9 mouse cellular contexts compared by ENCODE assay signal in the genomic region with DNA sequence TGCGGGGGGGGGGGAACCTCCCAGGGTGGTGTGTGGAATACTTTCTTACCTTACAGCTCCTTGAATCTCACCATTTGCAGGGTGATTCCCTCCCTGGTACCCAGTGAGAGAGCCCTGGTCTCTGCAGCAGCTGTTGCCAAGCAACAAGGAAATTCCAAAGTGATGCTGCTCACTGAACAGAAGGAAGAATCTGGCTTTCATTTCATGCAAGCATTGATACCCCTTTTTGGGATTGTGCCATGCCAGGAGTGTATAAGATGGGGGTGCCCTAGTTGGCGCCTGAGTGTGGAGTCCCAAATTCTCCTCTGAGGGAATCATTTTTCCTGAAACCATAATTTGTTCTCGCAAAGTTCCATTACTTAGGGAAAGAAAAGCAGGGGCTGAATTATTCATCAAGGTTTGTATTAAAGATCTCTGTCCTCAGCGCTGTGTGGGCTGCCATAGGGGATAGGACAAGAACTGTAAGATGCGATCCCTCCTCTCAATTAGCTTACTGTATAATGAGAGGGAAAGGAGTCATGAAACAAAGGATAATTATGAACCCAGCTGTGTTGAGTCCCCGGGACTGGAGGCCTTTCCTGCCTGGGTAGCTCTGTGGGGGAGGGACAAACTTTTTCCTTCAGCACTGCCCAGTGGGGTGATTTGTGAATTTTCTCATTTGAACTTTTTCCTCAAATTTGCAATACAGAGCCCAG.
DNase-seq lines count a peak whose midpoint lies in the region; ATAC-seq lines count a peak whose summit lies in the region.
"Had no signal": no experiment of that assay in that cellular context is flagged by ENCODE, and none has a peak within 500 bp of the region (broad histone marks: within the 10 kb centered on the region; RNA-seq: fewer than 3 reads in every experiment).

No protein-coding gene starts in this region.

- peaks cover 30% of the 10 kb centered on the region for H3K4me1 ChIP-seq in neural tube, embryonic 13.5 days (replicated peaks)
- peaks cover 18% of the 10 kb centered on the region for H3K4me1 ChIP-seq in hindbrain, embryonic 16.5 days (ENCODE audit: control insufficient read depth, insufficient read depth, low read depth, low read length)
- H3K4me1 ChIP-seq: lung, embryonic 15.5 days had no signal

- H3K36me3 ChIP-seq in neural tube, embryonic 13.5 days: no peaks in the 10 kb centered on the region; the same call in 1 of the 2 replicates
- H3K36me3 ChIP-seq in hindbrain, embryonic 16.5 days (ENCODE audit: control insufficient read depth, insufficient read depth, low read length): no peaks in the 10 kb centered on the region

- H3K4me2 ChIP-seq in neural tube, embryonic 13.5 days: peak overlapping the region; percentile 24
- no peak overlapping the region for H3K4me2 ChIP-seq in hindbrain, embryonic 16.5 days (ENCODE audit: low read length)
- H3K4me2 ChIP-seq: lung, embryonic 15.5 days had no signal

- WGBS in neural tube, embryonic 13.5 days: 51% methylated on average over 6 of the region's 6 CpGs
- WGBS in hindbrain, embryonic 16.5 days: 38% methylated on average over 6 of the region's 6 CpGs

- no peak overlapping the region for H3K4me3 ChIP-seq in neural tube, embryonic 13.5 days
- no peak overlapping the region for H3K4me3 ChIP-seq in hindbrain, embryonic 16.5 days (ENCODE audit: low read length)
- H3K4me3 ChIP-seq: lung, embryonic 15.5 days had no signal

- peak overlapping the region; percentile 70 for H3K27ac ChIP-seq in neural tube, embryonic 13.5 days (replicated peaks)
- H3K27ac ChIP-seq in hindbrain, embryonic 16.5 days (ENCODE audit: low read depth, low read length): peak overlapping the region; percentile 41
- H3K27ac ChIP-seq: lung, embryonic 15.5 days had no signal

- intact Hi-C loops in left cerebral cortex, postnatal 4 days (cut with DNase I): no loop called here

- peak overlapping the region; percentile 22 for H3K9ac ChIP-seq in neural tube, embryonic 13.5 days
- no peak overlapping the region for H3K9ac ChIP-seq in hindbrain, embryonic 16.5 days (ENCODE audit: low read depth, low read length)
- H3K9ac ChIP-seq: lung, embryonic 15.5 days had no signal

- DNase-seq in neural tube, embryonic 10.5 days (ENCODE audit: extremely low spot score, low spot score): no peak
- peak; percentile 9 for DNase-seq in left cerebral cortex, postnatal 4 days
- peak; percentile 68 for DNase-seq in telencephalon, adult 2 months (ENCODE audit: low read depth, low spot score)
- no peak for DNase-seq in T-cell, adult 2 months (ENCODE audit: low spot score)
- no peak for DNase-seq in natural killer cell, adult 2 months (ENCODE audit: low spot score in 2 of 2)

- no peaks in the 10 kb centered on the region for H3K27me3 ChIP-seq in neural tube, embryonic 13.5 days
- no peaks in the 10 kb centered on the region for H3K27me3 ChIP-seq in hindbrain, embryonic 16.5 days (replicated peaks; ENCODE audit: control insufficient read depth, insufficient read depth, low read length)
- H3K27me3 ChIP-seq: lung, embryonic 15.5 days had no signal

- no peaks in the 10 kb centered on the region for H3K9me3 ChIP-seq in neural tube, embryonic 13.5 days
- H3K9me3 ChIP-seq in hindbrain, embryonic 16.5 days (ENCODE audit: control insufficient read depth, low read length): no peaks in the 10 kb centered on the region
- H3K9me3 ChIP-seq: lung, embryonic 15.5 days had no signal

- peak; percentile 78 for ATAC-seq in neural tube, embryonic 13.5 days (ENCODE audit: low read depth)
- ATAC-seq in hindbrain, embryonic 16.5 days: peak; percentile 81
- no peak for ATAC-seq in activated CD4-positive, CD25-positive, alpha-beta regulatory T cell, adult 4 months

Comparison
In these comparisons a context has a peak if more than half of its experiments do, and no peak if none do; other contexts are left out.
1. DNase-seq: peak in left cerebral cortex, postnatal 4 days (single experiment) and telencephalon, adult 2 months (single experiment); none in neural tube, embryonic 10.5 days (single experiment), T-cell, adult 2 months (single experiment) and natural killer cell, adult 2 months (0 of 2).